Mouse (Mus musculus) stomach, postnatal 0 days (tissue): Measurements from ENCODE around the gene Arhgap8. TPM values are rescaled to one million over a fixed set of nuclear protein-coding genes. Genes with fewer than 3 reads are reported as not detected.

Source experiments
- ATAC-seq: fragments of 200-750 bp; cut with Nextera tagmentation; 2 replicates; pipeline ENCODE4 v1.8.0; 2017; ENCODE audit not compliant: low FRiP score, low TSS enrichment
- DNase-seq: peaks from one replicate; pipeline ENCODE4 v3.0.0-alpha.2; 2016; ENCODE audit warnings: low spot score
- H3K27ac ChIP-seq: fragments of 300-500 bp; sonication (generic); replicated peaks from 2 replicates; pipeline ENCODE4 v1.5.1; 2014; ENCODE audit warnings: mild to moderate bottlenecking, control low read depth
- H3K27me3 ChIP-seq: fragments of 300-500 bp; sonication (generic); 2 replicates; pipeline ENCODE4 v1.6.1; 2014; ENCODE audit warnings: low read length; ENCODE audit not compliant: control insufficient read depth, insufficient read depth
- H3K36me3 ChIP-seq: fragments of 300-500 bp; sonication (generic); 2 replicates; pipeline ENCODE4 v1.6.1; 2014; ENCODE audit warnings: low read length, mixed read lengths; ENCODE audit not compliant: control insufficient read depth, insufficient read depth
- H3K4me1 ChIP-seq: fragments of 300-500 bp; sonication (generic); replicated peaks from 2 replicates; pipeline ENCODE4 v1.6.1; 2014; ENCODE audit warnings: antibody characterized with exemption; ENCODE audit not compliant: control insufficient read depth, insufficient read depth
- H3K4me2 ChIP-seq: fragments of 300-500 bp; sonication (generic); replicated peaks from 2 replicates; pipeline ENCODE4 v1.6.1; 2014; ENCODE audit warnings: low read depth, mild to moderate bottlenecking, control low read depth, moderate library complexity
- H3K4me3 ChIP-seq: fragments of 300-500 bp; sonication (generic); 2 replicates; pipeline ENCODE4 v1.5.1; 2014; ENCODE audit warnings: low read depth, low read length, control low read depth
- H3K9ac ChIP-seq: fragments of 300-500 bp; sonication (generic); 2 replicates; pipeline ENCODE4 v1.6.1; 2014; ENCODE audit warnings: mild to moderate bottlenecking, low read length, control low read depth, mixed read lengths
- H3K9me3 ChIP-seq: fragments of 300-500 bp; sonication (generic); 2 replicates; pipeline ENCODE4 v1.6.1; 2016; ENCODE audit warnings: low read length; ENCODE audit not compliant: control insufficient read depth
- CTCF ChIP-seq: IDR thresholded peaks from 2 replicates; pipeline ENCODE4 v1.5.1; 2016; ENCODE audit warnings: antibody characterized with exemption, low read depth, mild to moderate bottlenecking, moderate library complexity
- EP300 ChIP-seq: optimal IDR thresholded peaks from 2 replicates; pipeline ENCODE3; 2016; ENCODE audit warnings: antibody characterized with exemption
- WGBS: fragments of 180-500 bp; shearing (Covaris S2); extraction: QIAGEN DNeasy Blood & Tissue Kit; methylation state at CpG from one replicate; pipeline ENCODE4 v1.1.7; 2014; 5-methylcytosine and 5-hydroxymethylcytosine counted together
- polyA plus RNA-seq: library from polyadenylated mRNA; unstranded; fragments of >200 nt; fragmentation: Nextera tagmentation; extraction: Ambion mirVana; gene quantifications from 2 replicates; pipeline ENCODE4 v1.2.1, GENCODE M21; 2015

Arhgap8 gene
- polyA plus RNA-seq, 1 experiment from 2014 or later, result 20.2 TPM

DNA sequence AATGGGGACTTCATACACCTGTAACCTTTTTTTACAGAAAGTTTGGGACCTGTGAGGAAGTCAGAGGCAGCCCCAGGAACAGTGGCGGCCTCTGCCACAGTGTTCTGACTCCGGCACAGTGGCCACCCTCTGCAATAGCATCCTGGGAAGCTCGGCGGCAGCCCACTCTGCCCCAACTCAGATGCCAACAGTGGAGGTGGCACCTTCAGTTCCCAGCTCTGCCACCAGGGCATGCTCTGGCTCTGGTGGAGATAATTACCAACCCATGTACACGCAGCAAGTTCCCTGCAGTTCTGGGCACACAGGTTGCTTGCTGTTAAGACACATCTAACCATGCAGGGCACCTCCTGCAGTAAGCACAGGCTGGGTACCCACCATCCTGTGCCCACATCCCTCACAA lies 80.3 kb downstream of the Arhgap8 start:
- no peak for ATAC-seq

DNA sequence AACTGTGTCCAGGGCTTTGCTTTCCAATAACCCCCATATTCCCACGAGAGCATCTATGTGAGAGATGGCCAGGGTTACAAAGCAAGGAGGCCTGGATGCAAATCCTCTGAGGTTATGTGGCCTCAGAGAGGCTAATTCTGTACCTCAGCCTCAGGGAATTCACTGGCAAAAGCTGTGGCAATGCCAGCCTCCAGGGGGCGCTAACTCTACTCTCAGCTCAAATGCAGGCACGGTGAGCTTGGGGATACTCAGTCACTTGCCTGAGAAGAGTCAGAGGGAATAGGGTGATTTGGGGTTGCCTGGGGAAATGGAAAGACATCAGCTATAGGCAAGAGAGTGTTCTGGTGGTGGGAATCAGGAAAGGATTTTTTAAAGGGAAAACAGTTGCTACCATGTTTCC lies 83.8 kb downstream of the Arhgap8 start:
- Histone ChIP-seq H3K9ac (no peak overlapping the region), H3K27me3 (no peaks in the 10 kb centered on the region), H3K36me3 (no peaks in the 10 kb centered on the region), H3K4me2 (no peak overlapping the region), H3K27ac (no peak overlapping the region), H3K4me3 (no peak overlapping the region), H3K9me3 (no peaks in the 10 kb centered on the region), H3K4me1 (no peaks in the 10 kb centered on the region)
- peak; percentile 75 for TF ChIP-seq CTCF
- no peak for TF ChIP-seq EP300
- DNase-seq, result peak; percentile 61
- no peak for ATAC-seq
- WGBS, result 43% methylated on average over 3 of the region's 3 CpGs

More for the DNA sequence above, 80.3 kb downstream of the Arhgap8 start:
- no peaks in the 10 kb centered on the region for H3K27me3 ChIP-seq
- H3K4me2 ChIP-seq, result no peak overlapping the region
- WGBS, result 84% methylated on average over 5 of the region's 5 CpGs
- no peak overlapping the region for H3K9ac ChIP-seq
- TF ChIP-seq EP300 (no peak), CTCF (peak; percentile 65)
- DNase-seq, result peak; percentile 40
- no peaks in the 10 kb centered on the region for H3K4me1 ChIP-seq
- H3K4me3 ChIP-seq, result no peak overlapping the region
- no peaks in the 10 kb centered on the region for H3K9me3 ChIP-seq
- no peaks in the 10 kb centered on the region for H3K36me3 ChIP-seq
- H3K27ac ChIP-seq, result no peak overlapping the region

DNA sequence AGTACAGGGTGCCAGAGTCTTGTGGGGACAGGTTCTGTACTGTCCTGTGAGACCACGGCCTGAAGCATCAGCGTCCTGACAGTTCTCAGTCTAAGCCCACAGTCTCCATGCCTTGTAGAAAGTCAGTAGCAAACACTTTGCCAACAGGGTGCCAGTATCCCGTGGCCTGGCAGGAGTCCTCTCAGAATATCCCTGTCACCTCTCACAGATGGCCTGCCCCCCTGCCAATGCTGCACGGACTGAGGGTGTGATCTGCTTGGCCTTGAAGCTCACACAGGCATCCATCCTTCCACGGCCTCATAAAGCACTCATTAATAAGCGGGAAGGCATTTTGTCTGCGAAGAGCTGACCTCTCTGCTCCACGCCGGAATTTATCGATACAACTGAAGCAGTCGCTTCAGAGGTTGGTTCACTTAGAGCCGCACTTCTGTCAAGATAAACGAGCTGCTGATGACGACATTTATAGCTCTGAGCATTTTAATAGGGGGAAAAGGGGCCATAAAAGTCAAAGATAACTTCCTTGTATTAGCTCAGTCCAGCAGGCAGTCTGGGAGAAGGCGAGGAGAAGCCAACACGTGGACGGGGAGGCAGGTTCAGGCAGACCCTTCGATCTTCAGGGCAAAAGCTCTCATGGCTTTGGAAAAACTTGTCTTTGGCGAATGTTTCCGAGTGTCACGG lies 89.6 kb downstream of the Arhgap8 start:
- Histone ChIP-seq H3K9ac (no peak overlapping the region), H3K27ac (no peak overlapping the region), H3K27me3 (no peaks in the 10 kb centered on the region), H3K4me2 (no peak overlapping the region), H3K9me3 (no peaks in the 10 kb centered on the region), H3K36me3 (no peaks in the 10 kb centered on the region), H3K4me3 (no peak overlapping the region), H3K4me1 (no peaks in the 10 kb centered on the region)
- TF ChIP-seq CTCF (no peak), EP300 (no peak)
- ATAC-seq (no peak), DNase-seq (no peak)
- 59% methylated on average over 21 of the region's 21 CpGs for WGBS

DNA sequence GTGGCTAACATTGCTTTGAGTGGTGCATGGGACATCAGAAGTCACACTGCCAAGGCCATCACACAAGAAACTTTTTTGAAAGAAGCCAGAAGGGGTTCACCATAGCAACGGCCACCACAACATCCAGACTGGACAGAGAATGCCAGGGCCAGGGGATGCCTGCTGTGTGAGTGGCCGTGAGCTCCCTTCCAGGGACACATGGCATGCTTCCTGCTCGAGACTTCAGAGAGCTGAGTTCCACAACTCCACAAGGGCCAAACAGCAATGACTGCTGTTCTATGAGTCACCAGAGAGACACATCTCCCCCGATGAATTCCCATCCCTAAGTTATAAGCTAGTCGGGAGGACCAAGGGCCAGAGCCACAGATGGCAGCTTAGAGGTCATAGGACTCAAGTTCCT lies 91.3 kb downstream of the Arhgap8 start:
- no peak for DNase-seq

DNA sequence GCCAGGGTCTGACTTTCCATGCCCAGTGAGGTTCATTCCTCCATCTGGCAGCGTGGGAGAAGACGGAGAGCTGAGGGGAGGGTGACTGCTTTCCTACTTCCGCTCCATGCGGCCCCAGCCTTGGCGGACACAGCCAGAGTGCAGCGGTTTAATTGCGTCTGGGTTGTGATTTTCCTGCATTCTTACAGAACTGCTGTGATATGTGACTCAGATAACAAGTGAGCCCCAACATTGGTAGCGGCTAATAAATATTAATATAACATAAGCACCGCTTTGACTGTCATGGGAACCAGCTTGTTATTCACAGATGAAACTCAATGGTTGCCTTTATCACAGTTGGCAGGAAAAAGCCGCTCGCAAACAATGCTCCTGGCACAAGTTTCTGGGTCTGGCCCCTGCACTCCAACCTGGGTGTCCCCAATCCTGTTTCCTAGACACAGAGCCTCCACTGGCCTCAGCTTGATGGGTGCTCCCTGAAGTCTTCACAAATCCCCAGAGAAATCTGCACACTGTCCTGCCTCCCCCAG lies 93.0 kb downstream of the Arhgap8 start:
- no peaks in the 10 kb centered on the region for H3K9me3 ChIP-seq
- H3K36me3 ChIP-seq, result no peaks in the 10 kb centered on the region
- H3K9ac ChIP-seq, result no peak overlapping the region
- WGBS, result 80% methylated on average over 11 of the region's 11 CpGs
- ATAC-seq (no peak), DNase-seq (no peak)
- H3K4me2 ChIP-seq, result no peak overlapping the region
- no peaks in the 10 kb centered on the region for H3K4me1 ChIP-seq
- no peaks in the 10 kb centered on the region for H3K27me3 ChIP-seq
- TF ChIP-seq EP300, result no peak
- no peak for TF ChIP-seq CTCF
- no peak overlapping the region for H3K4me3 ChIP-seq
- no peak overlapping the region for H3K27ac ChIP-seq

More for the DNA sequence above, 91.3 kb downstream of the Arhgap8 start:
- Histone ChIP-seq H3K4me1 (no peaks in the 10 kb centered on the region), H3K9me3 (no peaks in the 10 kb centered on the region), H3K27me3 (no peaks in the 10 kb centered on the region), H3K4me2 (no peak overlapping the region), H3K4me3 (no peak overlapping the region), H3K27ac (no peak overlapping the region), H3K36me3 (no peaks in the 10 kb centered on the region), H3K9ac (no peak overlapping the region)
- TF ChIP-seq CTCF, result no peak
- TF ChIP-seq EP300, result no peak
- WGBS, result 67% methylated on average over 5 of the region's 5 CpGs
- ATAC-seq, result no peak

DNA sequence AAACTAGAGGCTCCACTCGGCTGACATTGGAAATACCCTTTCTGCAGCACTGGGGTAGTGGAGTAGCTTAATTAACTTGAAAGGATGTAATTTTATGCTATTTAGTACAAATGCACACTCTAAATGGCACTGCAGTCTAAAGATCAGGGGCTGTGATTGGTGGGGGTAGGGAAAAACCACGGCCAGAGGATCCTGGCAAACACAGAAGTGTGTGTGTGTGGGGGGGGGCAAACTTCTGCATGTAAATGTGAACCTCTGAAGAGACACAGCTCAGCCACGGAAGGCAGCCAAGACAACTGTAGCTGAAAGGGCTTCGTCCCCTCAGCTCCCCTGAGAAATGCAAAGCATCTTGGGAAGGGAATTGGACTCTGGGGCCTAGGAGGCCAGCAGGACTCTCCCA lies 95.3 kb downstream of the Arhgap8 start:
- Histone ChIP-seq H3K36me3 (no peaks in the 10 kb centered on the region), H3K4me3 (no peak overlapping the region), H3K4me2 (no peak overlapping the region), H3K27me3 (no peaks in the 10 kb centered on the region), H3K4me1 (no peaks in the 10 kb centered on the region), H3K9me3 (no peaks in the 10 kb centered on the region), H3K9ac (no peak overlapping the region), H3K27ac (no peak overlapping the region)
- 43% methylated on average over 4 of the region's 4 CpGs for WGBS
- no peak for TF ChIP-seq CTCF
- TF ChIP-seq EP300, result no peak
- DNase-seq (no peak), ATAC-seq (no peak)
